Mouse (Mus musculus) intestine, embryonic 15.5 days (tissue): Measurements from ENCODE around the gene Gigyf1. TPM values are rescaled to one million over a fixed set of nuclear protein-coding genes. Genes with fewer than 3 reads are reported as not detected.
A peak's percentile ranks its signal among the peaks of the same experiment; 100 is the strongest.

Experiments
- ATAC-seq: fragments of 200-750 bp; cut with Nextera tagmentation; 2 replicates; pipeline ENCODE4 v1.8.0; 2017; ENCODE audit warnings: moderate TSS enrichment, moderate library complexity
- H3K27ac ChIP-seq: fragments of 300-500 bp; sonication (generic); 2 replicates; pipeline ENCODE4 v1.5.1; 2015; ENCODE audit warnings: mild to moderate bottlenecking, inconsistent platforms
- H3K27me3 ChIP-seq: fragments of 300-500 bp; sonication (generic); replicated peaks from 2 replicates; pipeline ENCODE4 v1.6.1; 2015; ENCODE audit warnings: inconsistent platforms
- H3K36me3 ChIP-seq: fragments of 300-500 bp; sonication (generic); 2 replicates; pipeline ENCODE4 v1.6.1; 2015; ENCODE audit warnings: inconsistent platforms
- H3K4me1 ChIP-seq: fragments of 300-500 bp; sonication (generic); replicated peaks from 2 replicates; pipeline ENCODE4 v1.6.1; 2015; ENCODE audit warnings: inconsistent platforms
- H3K4me2 ChIP-seq: fragments of 300-500 bp; sonication (generic); replicated peaks from 2 replicates; pipeline ENCODE4 v1.6.1; 2015; ENCODE audit warnings: mild to moderate bottlenecking, inconsistent platforms
- H3K4me3 ChIP-seq: fragments of 300-500 bp; sonication (generic); replicated peaks from 2 replicates; pipeline ENCODE4 v1.5.1; 2015; ENCODE audit warnings: inconsistent platforms
- H3K9ac ChIP-seq: fragments of 300-500 bp; sonication (generic); 2 replicates; pipeline ENCODE4 v1.6.1; 2015; ENCODE audit warnings: inconsistent platforms
- H3K9me3 ChIP-seq: fragments of 300-500 bp; sonication (generic); 2 replicates; pipeline ENCODE4 v1.6.1; 2016; ENCODE audit warnings: inconsistent platforms
- WGBS: fragments of 180-500 bp; shearing (Covaris S2); methylation state at CpG from one replicate; pipeline ENCODE4 v1.1.7; 2015; 5-methylcytosine and 5-hydroxymethylcytosine counted together
- polyA plus RNA-seq: library from polyadenylated mRNA; unstranded; fragments of >200 nt; fragmentation: Nextera tagmentation; extraction: Ambion mirVana; gene quantifications from 2 replicates; pipeline ENCODE4 v1.2.1, GENCODE M21; 2015

Gene Gigyf1
- polyA plus RNA-seq = 8.4 and 10.4 TPM in 2 replicates

GRCm38 (mm10) chr5:137518436-137518835 lies at the start of gene Gigyf1:
Gene Gigyf1, plus strand, starts transcription at chr5:137518548.
- H3K4me2 ChIP-seq = no peak within 1 kb of the TSS
- ATAC-seq = no peak
- 0 out of 2 replicates have a peak, but pooled peaks cover 3% of the 10 kb centered on the region for H3K4me1 ChIP-seq
- WGBS = 74% methylated on average over 5 of the region's 5 CpGs
- H3K27me3 ChIP-seq = no peaks in the 10 kb centered on the region
- no peak within 1 kb of the TSS for H3K4me3 ChIP-seq
- no peaks in the 10 kb centered on the region for H3K9me3 ChIP-seq
- peaks cover 52% of the 10 kb centered on the region for H3K36me3 ChIP-seq
- H3K27ac ChIP-seq = no peak within 1 kb of the TSS
- no peak within 1 kb of the TSS for H3K9ac ChIP-seq

GRCm38 (mm10) chr5:137472252-137472904 lies 46.0 kb upstream of the Gigyf1 start:
- Histone ChIP-seq H3K4me2 (0 out of 2 replicates have a peak overlapping the region, but pooled peaks have one; percentile 5), H3K9ac (no peak overlapping the region), H3K9me3 (no peaks in the 10 kb centered on the region), H3K4me3 (no peak overlapping the region), H3K27ac (peak overlapping the region; percentile 90), H3K4me1 (0 out of 2 replicates have a peak, but pooled peaks cover 2% of the 10 kb centered on the region), H3K36me3 (no peaks in the 10 kb centered on the region), H3K27me3 (no peaks in the 10 kb centered on the region)
- 39% methylated on average over 5 of the region's 5 CpGs for WGBS
- peak; percentile 94 for ATAC-seq

GRCm38 (mm10) chr5:137474351-137474750 lies 44.0 kb upstream of the Gigyf1 start:
- Histone ChIP-seq H3K36me3 (no peaks in the 10 kb centered on the region), H3K4me2 (no peak overlapping the region), H3K4me3 (no peak overlapping the region), H3K4me1 (0 out of 2 replicates have a peak, but pooled peaks cover 2% of the 10 kb centered on the region), H3K9me3 (no peaks in the 10 kb centered on the region), H3K27me3 (no peaks in the 10 kb centered on the region), H3K9ac (no peak overlapping the region), H3K27ac (0 out of 2 replicates have a peak overlapping the region, but pooled peaks have one; percentile 90)
- 62% methylated on average over 2 of the region's 2 CpGs for WGBS
- ATAC-seq = no peak

- ATAC-seq = no peak
- no peak within 1 kb of the TSS for H3K4me3 ChIP-seq
- no peaks in the 10 kb centered on the region for H3K9me3 ChIP-seq
- H3K27me3 ChIP-seq = no peaks in the 10 kb centered on the region
- 0 out of 2 replicates have a peak, but pooled peaks cover 2% of the 10 kb centered on the region for H3K4me1 ChIP-seq
- H3K9ac ChIP-seq = no peak within 1 kb of the TSS
- 89% methylated on average over 5 of the region's 5 CpGs for WGBS
- no peaks in the 10 kb centered on the region for H3K36me3 ChIP-seq
- H3K4me2 ChIP-seq = no peak within 1 kb of the TSS
- no peak within 1 kb of the TSS for H3K27ac ChIP-seq
Measured at GRCm38 (mm10) chr5:137476964-137477363, 41.4 kb upstream of the Gigyf1 start, which contains the start of gene Zan. Gene Zan, minus strand, starts transcription at chr5:137477064.

- Histone ChIP-seq H3K9me3 (no peaks in the 10 kb centered on the region), H3K36me3 (no peaks in the 10 kb centered on the region)
Measured at GRCm38 (mm10) chr5:137481138-137481537, 37.2 kb upstream of the Gigyf1 start.

GRCm38 (mm10) chr5:137481897-137482296 lies 36.5 kb upstream of the Gigyf1 start:
- 42% methylated on average over 8 of the region's 8 CpGs for WGBS

More at GRCm38 (mm10) chr5:137481138-137481537, 37.2 kb upstream of the Gigyf1 start:
- Histone ChIP-seq H3K9ac (no peak overlapping the region), H3K27ac (no peak overlapping the region), H3K4me1 (no peaks in the 10 kb centered on the region), H3K4me3 (no peak overlapping the region), H3K4me2 (no peak overlapping the region), H3K27me3 (peaks cover 10% of the 10 kb centered on the region)
- ATAC-seq = no peak

GRCm38 (mm10) chr5:137485071-137485850 lies 33.1 kb upstream of the Gigyf1 start:
- Histone ChIP-seq H3K4me2 (peak overlapping the region; percentile 53), H3K27me3 (peaks cover 18% of the 10 kb centered on the region), H3K4me3 (peak overlapping the region; percentile 27), H3K9me3 (no peaks in the 10 kb centered on the region), H3K4me1 (no peaks in the 10 kb centered on the region), H3K36me3 (no peaks in the 10 kb centered on the region), H3K27ac (no peak overlapping the region), H3K9ac (peak overlapping the region; percentile 32; the same call in 1 of the 2 replicates)
- WGBS = 9% methylated on average over 30 of the region's 30 CpGs
- peak; percentile 45; the same call in 1 of the 2 replicates for ATAC-seq

More at GRCm38 (mm10) chr5:137481897-137482296, 36.5 kb upstream of the Gigyf1 start:
- no peak overlapping the region for H3K27ac ChIP-seq
- H3K9me3 ChIP-seq = no peaks in the 10 kb centered on the region
- no peak overlapping the region for H3K9ac ChIP-seq
- no peaks in the 10 kb centered on the region for H3K36me3 ChIP-seq
- H3K4me2 ChIP-seq = no peak overlapping the region
- no peak overlapping the region for H3K4me3 ChIP-seq
- H3K4me1 ChIP-seq = no peaks in the 10 kb centered on the region
- ATAC-seq = peak; percentile 31; the same call in 1 of the 2 replicates
- H3K27me3 ChIP-seq = peaks cover 12% of the 10 kb centered on the region

- H3K9me3 ChIP-seq = no peaks in the 10 kb centered on the region
- H3K4me2 ChIP-seq = peak overlapping the region; percentile 53
- H3K9ac ChIP-seq = peak overlapping the region; percentile 32; the same call in 1 of the 2 replicates
- H3K27me3 ChIP-seq = peaks cover 18% of the 10 kb centered on the region
- peak; percentile 46; the same call in 1 of the 2 replicates for ATAC-seq
- no peak overlapping the region for H3K27ac ChIP-seq
- WGBS = 2% methylated on average over 17 of the region's 17 CpGs
- peak overlapping the region; percentile 27 for H3K4me3 ChIP-seq
- no peaks in the 10 kb centered on the region for H3K4me1 ChIP-seq
- no peaks in the 10 kb centered on the region for H3K36me3 ChIP-seq
Measured at GRCm38 (mm10) chr5:137485851-137486155, 32.5 kb upstream of the Gigyf1 start.

- Histone ChIP-seq H3K27ac (no peak overlapping the region), H3K9ac (no peak overlapping the region), H3K4me1 (no peaks in the 10 kb centered on the region), H3K4me2 (no peak overlapping the region), H3K27me3 (peaks cover 18% of the 10 kb centered on the region), H3K9me3 (no peaks in the 10 kb centered on the region), H3K4me3 (no peak overlapping the region), H3K36me3 (no peaks in the 10 kb centered on the region)
- ATAC-seq = no peak
- WGBS = 85% methylated on average over 7 of the region's 7 CpGs
Measured at GRCm38 (mm10) chr5:137487616-137488015, 30.7 kb upstream of the Gigyf1 start.

GRCm38 (mm10) chr5:137491559-137491958 lies 26.8 kb upstream of the Gigyf1 start:
- H3K9me3 ChIP-seq = no peaks in the 10 kb centered on the region
- H3K27ac ChIP-seq = no peak overlapping the region
- 0 out of 2 replicates have a peak overlapping the region, but pooled peaks have one; percentile 18 for H3K9ac ChIP-seq
- H3K4me2 ChIP-seq = no peak overlapping the region
- no peaks in the 10 kb centered on the region for H3K36me3 ChIP-seq
- peaks cover 7% of the 10 kb centered on the region; the same call in 1 of the 2 replicates for H3K27me3 ChIP-seq
- no peaks in the 10 kb centered on the region for H3K4me1 ChIP-seq
- 50% methylated on average over 4 of the region's 4 CpGs for WGBS
- ATAC-seq = no peak
- H3K4me3 ChIP-seq = no peak overlapping the region

GRCm38 (mm10) chr5:137493831-137494230 lies 24.5 kb upstream of the Gigyf1 start:
- Histone ChIP-seq H3K9ac (no peak overlapping the region), H3K4me1 (no peaks in the 10 kb centered on the region), H3K9me3 (no peaks in the 10 kb centered on the region), H3K4me3 (no peak overlapping the region), H3K27me3 (no peaks in the 10 kb centered on the region), H3K4me2 (no peak overlapping the region), H3K27ac (no peak overlapping the region), H3K36me3 (no peaks in the 10 kb centered on the region)
- WGBS = 70% methylated on average over 13 of the region's 13 CpGs
- ATAC-seq = no peak

GRCm38 (mm10) chr5:137500186-137500585 lies 18.2 kb upstream of the Gigyf1 start:
- 92% methylated on average over 7 of the region's 7 CpGs for WGBS
- no peak overlapping the region for H3K4me3 ChIP-seq
- no peak for ATAC-seq
- H3K27ac ChIP-seq = no peak overlapping the region
- no peaks in the 10 kb centered on the region for H3K9me3 ChIP-seq
- H3K27me3 ChIP-seq = no peaks in the 10 kb centered on the region
- 0 out of 2 replicates have a peak, but pooled peaks cover 6% of the 10 kb centered on the region for H3K4me1 ChIP-seq
- no peak overlapping the region for H3K9ac ChIP-seq
- no peak overlapping the region for H3K4me2 ChIP-seq
- H3K36me3 ChIP-seq = 0 out of 2 replicates have a peak, but pooled peaks cover 3% of the 10 kb centered on the region
